Mouse (Mus musculus) CD4-positive naive resting alpha-beta T cell, adult 57 days (primary cell): ENCODE data around the gene Zfp653. TPM values are rescaled to one million over a fixed set of nuclear protein-coding genes. Genes with fewer than 3 reads are reported as not detected.

Source experiments
- total RNA-seq: library from RNA; stranded (reverse); gene quantifications from one replicate; pipeline ENCODE4 v1.2.4, GENCODE M21; 2023

Zfp653 gene
- total RNA-seq = 28.7 TPM

DNA sequence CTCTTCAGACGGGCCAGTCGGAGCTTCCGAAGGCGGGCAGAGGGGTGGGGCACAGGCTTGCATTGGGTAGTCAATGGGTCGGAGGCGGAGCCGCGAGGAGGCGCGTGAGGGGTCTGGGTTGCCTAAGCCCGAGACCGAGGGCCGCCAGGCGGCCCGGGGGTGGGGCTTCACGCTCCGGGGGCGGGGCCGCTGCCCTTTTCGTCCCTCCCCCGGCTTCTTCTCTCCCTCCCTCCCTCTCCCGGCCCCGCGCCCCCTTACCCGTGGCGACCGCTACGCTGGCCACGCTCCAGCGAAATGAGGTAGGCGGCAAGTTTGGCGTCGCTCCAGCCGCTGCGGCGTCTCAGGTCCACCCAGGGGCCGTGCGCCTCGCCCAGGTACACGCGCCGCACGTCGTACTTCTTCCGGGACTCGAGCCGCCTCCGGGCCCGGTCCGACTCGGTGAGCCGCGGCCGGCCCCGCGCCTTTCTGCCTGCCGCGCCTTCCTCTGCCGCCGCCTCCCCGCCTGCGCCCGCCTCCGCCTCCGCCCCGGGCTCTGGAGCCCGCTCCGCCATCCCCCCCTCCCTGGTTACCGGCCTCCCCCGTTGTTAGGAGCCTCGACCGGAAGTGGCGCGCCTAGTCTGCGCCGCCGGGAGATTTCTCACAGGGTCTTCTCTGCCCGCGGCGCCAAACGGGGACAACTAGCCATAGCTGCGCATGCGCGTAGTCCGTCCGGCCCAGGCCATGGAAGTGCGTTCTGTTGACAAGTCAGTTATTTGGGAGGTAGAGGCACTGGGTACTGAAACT is at the start of gene Zfp653, which contains the start of gene Gm49318:
Gene Zfp653 (minus strand): TSS at position 586 of the 783 bp plus-strand sequence.
Gene Gm49318 (minus strand): TSS at position 469 of the 783 bp plus-strand sequence.

DNA sequence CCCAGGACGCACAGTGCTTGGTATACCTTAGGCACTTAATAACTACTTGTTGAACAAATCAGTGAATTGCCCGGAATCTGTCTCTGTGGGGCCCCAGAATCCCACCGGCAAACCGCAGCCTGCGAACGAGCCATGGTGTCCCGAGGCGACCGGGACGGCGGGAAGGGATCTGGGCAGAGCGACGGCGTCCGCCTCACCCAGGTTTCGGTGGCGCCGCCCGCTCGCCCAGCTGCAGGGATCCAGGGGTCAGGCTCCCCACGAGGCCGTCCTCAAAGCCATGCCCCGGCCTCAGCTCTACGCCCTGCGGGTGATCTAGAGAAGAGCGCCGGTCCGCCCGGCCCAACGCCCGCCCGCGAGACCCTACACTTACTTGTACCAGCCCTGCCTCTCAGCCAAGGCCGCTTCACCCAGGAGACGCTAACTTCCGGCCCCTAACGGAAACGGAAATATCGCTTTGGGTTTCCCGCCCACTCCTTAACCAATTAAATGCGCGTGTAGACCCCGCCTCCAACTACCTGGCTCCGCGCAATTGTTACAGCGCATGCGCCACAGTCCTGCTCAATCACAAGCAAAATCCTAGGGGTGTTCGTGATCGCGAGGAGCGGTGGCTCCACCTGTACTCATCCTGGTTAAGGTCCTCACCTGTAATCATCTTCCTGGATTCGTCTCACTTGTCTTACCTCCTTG is 45.7 kb upstream of the Zfp653 start, which contains the start of gene Elof1:
Gene Elof1 (minus strand): TSS at position 433 of the 687 bp plus-strand sequence.

DNA sequence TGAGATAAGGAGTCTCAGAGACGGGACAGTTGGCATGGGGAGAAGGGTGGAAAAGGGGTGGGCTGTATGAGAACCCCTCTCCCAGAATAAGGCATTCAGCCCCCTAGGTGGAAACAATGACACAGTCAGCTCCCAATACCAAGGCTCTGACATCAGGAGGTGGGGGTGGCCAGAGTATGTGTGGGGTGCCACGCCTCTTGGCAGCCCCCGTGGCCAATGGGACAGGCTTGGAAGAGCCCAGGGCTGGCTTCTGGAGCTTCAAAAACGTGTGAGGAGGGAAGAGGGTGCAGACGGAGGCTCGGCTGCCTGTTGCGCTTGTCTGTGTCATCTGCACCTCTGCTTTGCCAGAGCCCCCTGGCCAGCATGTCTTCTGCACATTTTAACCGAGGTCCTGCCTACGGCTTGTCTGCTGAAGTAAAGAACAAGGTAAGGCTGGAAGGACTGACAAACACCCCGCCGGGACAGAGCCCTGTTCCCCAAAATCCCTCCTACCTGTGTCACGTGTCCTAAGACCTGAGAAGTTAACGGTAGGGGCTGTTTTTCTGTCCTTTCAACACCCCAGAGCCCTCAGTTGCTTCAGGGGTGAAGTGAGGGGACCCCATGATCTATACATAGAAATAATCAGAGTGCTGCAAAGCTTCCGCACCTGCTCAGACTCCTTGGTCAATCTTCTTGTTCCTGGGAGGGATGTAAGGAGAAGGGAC is 28.0 kb upstream of the Zfp653 start, which contains the start of gene Cnn1:
Gene Cnn1 (plus strand): TSS at position 224 of the 704 bp plus-strand sequence.

DNA sequence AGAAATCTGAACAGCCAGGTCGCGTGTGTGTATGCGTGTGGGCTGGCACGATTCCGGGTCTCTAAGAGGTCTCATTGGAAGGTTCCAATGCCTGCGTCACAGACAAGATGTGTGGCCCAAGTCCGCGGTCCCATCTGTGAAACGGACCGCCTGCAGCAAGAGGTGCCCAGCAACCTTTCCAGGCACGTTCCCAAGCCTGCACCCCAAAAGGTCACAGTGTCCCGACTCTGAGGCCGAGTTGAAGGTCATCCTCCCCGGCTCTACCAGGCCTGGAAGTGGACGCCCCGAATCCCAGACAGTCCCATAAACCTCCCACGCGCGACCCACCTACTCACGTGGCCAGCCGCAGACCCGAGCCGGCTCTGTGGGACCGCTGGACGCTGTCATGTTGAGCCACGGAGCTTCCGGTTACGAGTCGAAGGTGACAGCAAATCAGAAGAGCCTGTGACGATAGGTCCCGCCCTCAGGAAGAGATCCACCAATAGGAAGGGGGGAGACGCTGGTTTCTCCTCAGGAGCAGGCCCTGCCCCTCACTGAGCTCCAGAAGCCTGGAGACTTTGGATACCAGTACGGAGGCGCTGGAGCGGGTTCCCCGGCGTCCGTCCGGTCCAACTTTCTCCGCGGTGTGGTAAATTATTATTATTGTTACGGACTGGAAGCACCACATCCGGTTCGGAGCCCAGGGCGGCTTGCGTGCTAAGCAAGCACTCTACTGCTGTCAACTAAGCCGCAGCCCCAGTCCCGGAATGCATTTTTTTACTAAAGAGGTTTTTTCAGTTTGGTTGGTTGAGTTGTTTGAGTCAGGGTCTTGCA is 14.1 kb upstream of the Zfp653 start, which contains the start of gene Ecsit:
Gene Ecsit (minus strand): TSS at position 417 of the 813 bp plus-strand sequence.

DNA sequence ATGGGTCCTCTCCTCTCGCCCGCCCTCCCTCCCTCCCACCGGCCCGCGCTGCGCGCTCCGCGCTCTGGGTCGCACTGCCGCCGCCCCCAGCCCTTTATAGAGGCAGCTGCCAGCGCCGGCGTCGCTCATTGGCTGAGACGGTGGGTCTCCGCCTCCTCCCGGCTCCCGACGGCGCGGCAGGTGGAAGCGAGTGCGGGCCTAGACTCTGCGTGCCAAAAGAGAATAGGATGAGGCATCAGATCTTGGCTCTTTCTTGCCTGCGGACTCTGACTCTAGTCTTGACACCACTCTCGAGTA is 19.3 kb downstream of the Zfp653 start, which contains the start of gene Elavl3:
Gene Elavl3 (minus strand): TSS at position 66 of the 297 bp plus-strand sequence.

Other genes starting within 250 kb of the Zfp653 start
- not detected for gene Angptl8, start 235.9 kb downstream of the Zfp653 start, total RNA-seq
- 5.2 TPM for gene Dock6, start 218.7 kb downstream of the Zfp653 start, total RNA-seq
- gene Rab3d, start 153.2 kb downstream of the Zfp653 start, total RNA-seq = 19.6 TPM
- not detected for gene Ccdc159, start 143.9 kb downstream of the Zfp653 start, total RNA-seq
- not detected for gene Tmem205, start 143.8 kb downstream of the Zfp653 start, total RNA-seq
- gene Plppr2, start 134.3 kb downstream of the Zfp653 start, total RNA-seq = 1.0 TPM
- gene Swsap1, start 115.6 kb downstream of the Zfp653 start, total RNA-seq = 7.9 TPM
- gene Epor, start 107.9 kb downstream of the Zfp653 start, total RNA-seq = 0.53 TPM
- not detected for gene Rgl3, start 81.9 kb downstream of the Zfp653 start, total RNA-seq
- not detected for gene Ccdc151, start 68.7 kb downstream of the Zfp653 start, total RNA-seq
- gene Prkcsh, start 68.6 kb downstream of the Zfp653 start, total RNA-seq = 91.3 TPM
- gene Elavl3, start 19.4 kb downstream of the Zfp653 start, total RNA-seq = not detected
- not detected for gene Gm49318, start 117 bp downstream of the Zfp653 start, total RNA-seq
- gene Ecsit, start 14.1 kb upstream of the Zfp653 start, total RNA-seq = 29.4 TPM
- gene Cnn1, start 27.8 kb upstream of the Zfp653 start, total RNA-seq = not detected
- gene Elof1, start 45.8 kb upstream of the Zfp653 start, total RNA-seq = 32.2 TPM
- 202 TPM for gene Acp5, start 64.3 kb upstream of the Zfp653 start, total RNA-seq
- 19.9 TPM for gene Pigyl, start 85.5 kb upstream of the Zfp653 start, total RNA-seq
- not detected for gene Zfp872, start 116.7 kb upstream of the Zfp653 start, total RNA-seq
- gene Zfp809, start 154.3 kb upstream of the Zfp653 start, total RNA-seq = 36.4 TPM
- gene Zfp599, start 188.5 kb upstream of the Zfp653 start, total RNA-seq = 2.5 TPM
- 12.8 TPM for gene Zfp810, start 236.3 kb upstream of the Zfp653 start, total RNA-seq